Mouse (Mus musculus) cerebellum, adult 2 months (tissue): ENCODE results near the gene Tsen15.
A peak's percentile ranks its signal among the peaks of the same experiment; 100 is the strongest.

ENCODE experiments used
- CTCF ChIP-seq: fragments of 200-500 bp; IDR thresholded peaks from 2 replicates; pipeline ENCODE4 v1.5.1; 2011; ENCODE audit warnings: low read depth, mild to moderate bottlenecking, control low read depth, low read length, moderate library complexity, borderline replicate concordance; ENCODE audit not compliant: insufficient read depth
- POLR2A ChIP-seq: fragments of 200-500 bp; IDR thresholded peaks from 2 replicates; pipeline ENCODE4 v1.6.1; 2011; ENCODE audit warnings: low read length, control low read depth, borderline replicate concordance; ENCODE audit not compliant: insufficient read depth

GRCm38 (mm10) chr1:152368311-152369088 lies 18.0 kb downstream of the Tsen15 start:
- TF ChIP-seq CTCF: peak; percentile 30; the same call in 1 of the 2 replicates
- TF ChIP-seq POLR2A: no peak
